Mouse (Mus musculus) olfactory bulb, adult 2 months (tissue): ENCODE data around the gene Gse1. TPM values are rescaled to one million over a fixed set of nuclear protein-coding genes. Genes with fewer than 3 reads are reported as not detected.

Source experiments
- H3K27ac ChIP-seq: fragments of 200-500 bp; 2 replicates; pipeline ENCODE4 v1.5.1; 2012; ENCODE audit warnings: low read depth, low read length; ENCODE audit not compliant: insufficient read depth
- H3K4me1 ChIP-seq: fragments of 200-500 bp; 2 replicates; pipeline ENCODE4 v1.6.1; 2012; ENCODE audit warnings: low read length; ENCODE audit not compliant: control insufficient read depth, insufficient read depth
- H3K4me3 ChIP-seq: fragments of 200-500 bp; 2 replicates; pipeline ENCODE4 v1.5.1; 2012; ENCODE audit warnings: mild to moderate bottlenecking, low read depth, low read length, moderate library complexity; ENCODE audit not compliant: insufficient read depth
- CTCF ChIP-seq: fragments of 200-500 bp; IDR thresholded peaks from 2 replicates; pipeline ENCODE4 v1.5.1; 2012; ENCODE audit warnings: low read depth, mild to moderate bottlenecking, low read length, moderate library complexity; ENCODE audit not compliant: insufficient read depth
- POLR2A ChIP-seq: fragments of 200-500 bp; IDR thresholded peaks from 2 replicates; pipeline ENCODE4 v1.6.1; 2012; ENCODE audit warnings: mild to moderate bottlenecking, low read depth, low read length, moderate library complexity; ENCODE audit not compliant: insufficient read depth
- WGBS: fragments of 180-500 bp; shearing (Covaris S2); methylation state at CpG from one replicate; pipeline ENCODE4 v1.1.7; 2018; 5-methylcytosine and 5-hydroxymethylcytosine counted together
- polyA plus RNA-seq: library from polyadenylated mRNA; stranded (reverse); fragments of >200 nt; gene quantifications from 2 replicates; pipeline ENCODE4 v1.2.4, GENCODE M21; 2012; ENCODE audit warnings: low replicate concordance; ENCODE audit not compliant: missing spikeins, insufficient read depth, insufficient read length

Gse1 gene
- polyA plus RNA-seq, 1 experiment, result 42.5 TPM

- H3K4me1 ChIP-seq, result peaks cover 48% of the 10 kb centered on the region
- no peak overlapping the region for H3K4me3 ChIP-seq
- 89% methylated on average over 11 of the region's 11 CpGs for WGBS
- TF ChIP-seq POLR2A (no peak), CTCF (no peak)
- H3K27ac ChIP-seq, result no peak overlapping the region
Measured at GRCm38 (mm10) chr8:120474496-120475235, 246.4 kb downstream of the Gse1 start.

GRCm38 (mm10) chr8:120475462-120476201, 247.4 kb downstream of the Gse1 start:
- H3K4me3 ChIP-seq, result no peak overlapping the region
- WGBS, result 97% methylated on average over 10 of the region's 10 CpGs
- no peak for TF ChIP-seq POLR2A
- TF ChIP-seq CTCF, result no peak
- peaks cover 48% of the 10 kb centered on the region for H3K4me1 ChIP-seq
- no peak overlapping the region for H3K27ac ChIP-seq

DNA sequence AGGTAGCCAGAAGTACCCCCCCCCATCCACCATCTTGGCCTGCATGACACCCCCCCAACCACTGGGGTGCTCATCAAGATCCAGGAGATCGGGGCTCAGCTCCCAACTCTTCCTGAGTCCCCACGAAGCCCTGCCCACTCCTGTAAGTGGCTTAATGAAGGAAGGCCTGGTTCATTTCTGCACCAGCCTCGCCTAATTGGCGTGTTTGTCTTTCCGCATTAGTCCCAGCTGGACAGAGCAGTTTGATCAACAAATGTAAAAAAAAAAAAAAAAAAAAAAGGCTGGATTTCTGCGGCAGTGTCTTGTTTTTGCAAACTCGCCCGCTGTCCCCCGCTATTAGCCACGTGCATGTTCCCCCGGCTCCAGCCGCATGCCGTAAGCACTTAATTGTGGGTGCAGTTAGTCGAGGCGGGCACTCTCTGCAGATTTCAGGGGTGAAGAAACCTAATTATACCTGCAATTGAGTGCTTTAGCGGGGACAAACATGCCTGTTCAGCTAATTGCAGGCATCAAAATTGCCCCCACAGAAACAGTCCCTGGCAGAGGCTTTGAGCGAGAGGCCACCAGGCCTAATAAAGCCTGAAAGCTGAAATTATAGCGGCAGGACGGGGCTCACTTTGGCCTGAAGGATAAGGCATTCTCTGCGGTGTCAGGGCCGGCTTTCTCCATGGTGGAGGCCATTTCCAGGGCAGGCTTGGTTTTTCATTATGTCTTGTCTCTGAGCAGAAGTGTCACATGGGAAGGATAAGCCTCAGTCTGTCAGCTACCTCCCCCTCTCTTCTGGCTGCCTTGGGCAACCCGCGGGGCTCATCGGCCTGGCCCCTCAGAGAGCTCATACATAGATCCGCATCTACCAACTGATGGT, 248.7 kb downstream of the Gse1 start:
- 40% methylated on average over 25 of the region's 25 CpGs for WGBS

DNA sequence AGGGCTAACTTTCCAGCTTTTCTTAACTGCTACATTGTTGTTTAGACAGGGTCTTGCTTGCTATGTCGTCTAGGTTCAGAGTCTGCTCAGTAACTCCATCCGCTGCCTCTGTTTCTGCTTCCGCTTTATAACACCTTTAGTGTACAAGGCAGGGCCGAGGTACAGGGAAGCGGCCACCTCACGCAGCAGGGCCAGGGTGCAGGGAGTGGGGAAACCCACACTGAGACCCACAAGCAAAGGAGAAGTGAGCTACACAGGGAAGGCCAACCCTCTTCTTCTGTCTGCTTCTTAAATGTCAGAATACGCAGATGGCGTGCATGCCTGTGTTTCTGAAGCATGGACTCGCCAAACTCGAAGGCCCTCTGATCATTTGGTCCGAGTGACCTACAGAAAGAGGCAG, 250.5 kb downstream of the Gse1 start:
- H3K4me1 ChIP-seq, result peaks cover 34% of the 10 kb centered on the region
- no peak overlapping the region for H3K27ac ChIP-seq
- 94% methylated on average over 11 of the region's 11 CpGs for WGBS
- no peak for TF ChIP-seq POLR2A
- no peak for TF ChIP-seq CTCF
- H3K4me3 ChIP-seq, result no peak overlapping the region

More for the DNA sequence above, 248.7 kb downstream of the Gse1 start:
- H3K4me3 ChIP-seq, result no peak overlapping the region
- H3K27ac ChIP-seq, result peak overlapping the region; percentile 20; the same call in 1 of the 2 replicates
- TF ChIP-seq CTCF (no peak), POLR2A (no peak)
- peaks cover 41% of the 10 kb centered on the region for H3K4me1 ChIP-seq

GRCm38 (mm10) chr8:120479691-120480090, 251.4 kb downstream of the Gse1 start:
- 93% methylated on average over 4 of the region's 4 CpGs for WGBS
- Histone ChIP-seq H3K27ac (no peak overlapping the region), H3K4me3 (no peak overlapping the region), H3K4me1 (peaks cover 43% of the 10 kb centered on the region)
- TF ChIP-seq CTCF (no peak), POLR2A (no peak)

DNA sequence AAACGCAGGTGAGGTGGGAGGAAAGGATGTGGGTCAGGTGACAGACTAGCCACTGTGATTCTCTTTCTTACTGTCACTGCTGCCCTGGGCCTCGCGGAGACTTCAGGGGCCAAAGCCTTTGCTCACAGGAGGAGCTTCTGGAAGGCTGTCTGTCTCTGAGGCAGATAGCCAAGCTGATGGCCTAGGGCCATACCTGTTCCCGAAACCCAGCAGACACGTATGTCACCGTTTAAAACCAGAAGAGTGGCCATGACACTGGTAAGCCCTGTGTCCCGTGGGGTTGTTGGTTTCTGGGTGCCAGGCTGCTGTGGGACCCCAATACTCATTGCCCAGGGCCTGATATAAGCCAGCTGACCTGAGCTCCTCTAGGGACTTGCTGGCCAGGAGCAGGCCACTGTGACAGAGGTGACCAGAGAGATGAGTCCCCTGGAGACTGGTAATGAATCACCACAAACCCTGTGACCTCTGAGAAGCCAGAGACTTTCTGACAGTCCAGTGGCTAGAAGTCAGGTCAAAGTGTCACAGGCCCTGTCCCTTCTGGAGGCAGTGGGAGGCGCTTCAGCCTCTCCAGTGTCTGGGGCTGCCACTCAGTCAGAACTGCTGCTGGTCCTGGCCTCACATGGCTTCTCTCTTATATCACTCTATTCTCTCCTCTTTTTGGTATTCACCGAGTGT, 253.9 kb downstream of the Gse1 start:
- no peak overlapping the region for H3K4me3 ChIP-seq
- H3K4me1 ChIP-seq, result peaks cover 44% of the 10 kb centered on the region
- WGBS, result 94% methylated on average over 9 of the region's 9 CpGs
- no peak for TF ChIP-seq CTCF
- no peak for TF ChIP-seq POLR2A
- H3K27ac ChIP-seq, result no peak overlapping the region

GRCm38 (mm10) chr8:120484460-120484859, 256.2 kb downstream of the Gse1 start:
- Histone ChIP-seq H3K27ac (peak overlapping the region; percentile 29), H3K4me3 (no peak overlapping the region), H3K4me1 (peaks cover 36% of the 10 kb centered on the region)
- 16% methylated on average over 6 of the region's 6 CpGs for WGBS
- no peak for TF ChIP-seq CTCF
- TF ChIP-seq POLR2A, result no peak

DNA sequence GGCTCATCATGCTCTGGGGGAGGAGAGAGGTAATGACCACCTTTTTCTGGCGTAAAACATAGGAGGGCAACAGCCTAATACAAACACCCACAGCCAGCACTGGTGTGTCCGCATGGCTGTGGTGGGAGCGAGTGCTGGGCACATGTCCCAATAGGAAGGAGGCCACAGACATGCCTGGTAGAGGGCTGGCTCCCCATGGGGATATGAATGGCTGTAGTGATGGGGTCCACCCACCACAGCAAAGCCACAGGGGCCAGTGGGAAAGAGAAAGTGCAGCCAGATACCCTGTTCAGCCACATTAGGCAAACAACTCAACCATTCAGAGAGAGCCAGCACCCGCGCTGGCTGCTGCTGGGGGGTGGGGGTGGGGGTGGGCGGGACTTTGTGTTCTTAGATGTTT, 256.9 kb downstream of the Gse1 start:
- Histone ChIP-seq H3K4me3 (no peak overlapping the region), H3K4me1 (peaks cover 40% of the 10 kb centered on the region), H3K27ac (peak overlapping the region; percentile 29; the same call in 1 of the 2 replicates)
- 36% methylated on average over 6 of the region's 6 CpGs for WGBS
- TF ChIP-seq CTCF, result no peak
- no peak for TF ChIP-seq POLR2A
